Mouse (Mus musculus): ENCODE measurements around the gene Raver2.

DNA sequence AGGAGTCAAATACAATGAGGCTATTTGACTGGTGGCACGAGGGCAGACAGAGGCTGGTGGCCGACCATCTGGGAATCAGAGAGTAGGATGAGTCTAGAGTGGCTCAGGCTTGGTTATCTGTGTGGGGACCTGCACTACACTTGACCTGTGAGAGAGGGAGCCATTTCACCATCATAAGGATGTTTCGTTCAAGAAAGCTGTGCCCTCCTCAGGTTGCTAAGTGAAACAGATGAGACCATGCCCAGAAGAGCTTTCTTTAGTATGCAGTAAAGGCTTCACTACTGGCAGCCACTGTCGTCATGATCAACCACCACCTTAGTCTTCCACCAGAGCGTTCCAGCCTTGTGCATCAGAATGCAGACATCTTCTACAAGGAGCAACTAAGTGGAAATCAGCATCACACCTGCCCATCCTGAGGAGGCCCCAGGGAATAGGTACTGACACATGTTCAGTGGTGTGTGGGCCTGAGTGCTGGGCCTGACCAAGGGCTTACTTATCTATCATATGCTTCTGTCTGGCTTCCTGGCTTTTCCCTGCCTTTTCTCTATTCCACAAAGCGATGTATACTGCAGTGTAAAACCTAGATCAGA is 99.5 kb downstream of the Raver2 start:
- TF ChIP-seq CTCF (conservative IDR thresholded peaks at IDR 0.05 in 1 of 2, IDR thresholded peaks at IDR 0.05 in 1 of 2; ENCODE audit: low read depth in 2 of 2, low read length in 2 of 2) (peak; percentile 46 to 82), TCF12 (IDR thresholded peaks at IDR 0.05; ENCODE audit: low read depth, low read length) (no peak), POLR2A (IDR thresholded peaks at IDR 0.05; ENCODE audit: low read depth, low read length) (no peak), KAT2A (IDR thresholded peaks at IDR 0.05; ENCODE audit: insufficient replicate concordance, low read length) (no peak), POLR2AphosphoS2 (IDR thresholded peaks at IDR 0.05; ENCODE audit: low read depth, low read length) (no peak), MAX (IDR thresholded peaks at IDR 0.05; ENCODE audit: low read length) (no peak), RCOR1 (conservative IDR thresholded peaks at IDR 0.05; ENCODE audit: low read depth, low read length) (no peak), E2F4 (IDR thresholded peaks at IDR 0.05; ENCODE audit: insufficient replicate concordance, low read depth, low read length) (no peak), USF1 (IDR thresholded peaks at IDR 0.05; ENCODE audit: low read depth, low read length) (no peak), RAD21 (IDR thresholded peaks at IDR 0.05; ENCODE audit: low read depth, low read length) (peak; percentile 68), SIN3A (IDR thresholded peaks at IDR 0.05; ENCODE audit: low read length) (no peak), USF2 (conservative IDR thresholded peaks at IDR 0.05; ENCODE audit: low read depth, low read length) (no peak)
